Mouse (Mus musculus): ENCODE measurements around the gene Zfp597. TPM values are rescaled to one million over a fixed set of nuclear protein-coding genes. Genes with fewer than 3 reads are reported as not detected.

Zfp597 gene
- total and polyA plus RNA-seq, 3 experiments = 6.9 to 10.1 TPM; not detected in 1

DNA sequence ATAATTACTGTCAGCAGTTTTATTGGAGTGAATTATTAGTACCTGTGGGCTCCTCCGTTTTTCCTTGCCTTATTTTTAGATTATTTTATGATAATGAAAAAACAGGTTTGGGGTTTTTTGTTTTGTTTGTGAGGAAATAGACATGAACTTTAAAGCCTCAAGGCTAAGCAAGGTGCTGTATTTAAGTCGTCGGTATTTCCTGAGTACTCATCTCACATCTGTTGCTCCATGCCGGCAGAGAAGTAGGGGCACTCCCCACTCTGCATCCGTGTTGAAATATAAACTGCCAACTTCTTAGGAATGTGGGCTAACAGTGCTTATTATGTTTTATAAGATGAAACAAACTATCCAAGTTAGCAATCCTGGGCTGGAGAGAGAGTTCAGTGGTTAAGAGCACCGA, 11.7 kb upstream of the Zfp597 start:
- Histone ChIP-seq H3K9ac (ENCODE audit: control insufficient read depth, low read depth, low read length, poor library complexity, severe bottlenecking) (no peak overlapping the region), H3K9me3 (replicated peaks; ENCODE audit: insufficient read depth, low read length) (no peaks in the 10 kb centered on the region), H3K36me3 (ENCODE audit: control insufficient read depth in 1 of 2, insufficient read depth in 2 of 2, low read length in 2 of 2) (peaks cover 7 to 13% of the 10 kb centered on the region in 2 experiments), H3K79me2 (ENCODE audit: control insufficient read depth, insufficient read depth, low read length, poor library complexity) (0 out of 2 replicates have a peak, but pooled peaks cover 2% of the 10 kb centered on the region), H3K27me3 (ENCODE audit: control insufficient read depth in 1 of 2, insufficient read depth in 2 of 2, low read length in 2 of 2) (no peaks in the 10 kb centered on the region), H3K27ac (ENCODE audit: control insufficient read depth, low read depth, low read length) (no peak overlapping the region; the same call in 1 of the 2 replicates), H3K4me1 (ENCODE audit: control insufficient read depth in 1 of 2, insufficient read depth in 2 of 2, low read length in 2 of 2) (peaks cover 0 to 14% of the 10 kb centered on the region in 2 experiments; a peak in 3 of 4 replicates), H3K4me3 (ENCODE audit: control insufficient read depth in 1 of 2, insufficient read depth in 1 of 2, low read depth in 2 of 2, low read length in 2 of 2) (no peak overlapping the region)
- TF ChIP-seq JUND (IDR thresholded peaks at IDR 0.05; ENCODE audit: low read depth, low read length) (no peak), TBP (IDR thresholded peaks at IDR 0.05; ENCODE audit: low read depth, low read length) (no peak), MYC (IDR thresholded peaks at IDR 0.05; ENCODE audit: low read depth, low read length) (no peak), ZKSCAN1 (IDR thresholded peaks at IDR 0.05; ENCODE audit: low read depth, low read length) (no peak), RAD21 (IDR thresholded peaks at IDR 0.05; ENCODE audit: low read depth, low read length) (no peak), NRF1 (IDR thresholded peaks at IDR 0.05; ENCODE audit: insufficient read depth, low read depth, low read length, poor library complexity, severe bottlenecking) (no peak), ELF1 (IDR thresholded peaks at IDR 0.05; ENCODE audit: low read depth, low read length) (no peak), HCFC1 (IDR thresholded peaks at IDR 0.05; ENCODE audit: low read depth, low read length) (no peak), BHLHE40 (IDR thresholded peaks at IDR 0.05; ENCODE audit: borderline replicate concordance, low read depth, low read length) (no peak), NELFE (IDR thresholded peaks at IDR 0.05; ENCODE audit: low read depth, low read length) (no peak), MEF2A (IDR thresholded peaks at IDR 0.05; ENCODE audit: extremely low read depth, insufficient replicate concordance, low read depth, low read length, poor library complexity, severe bottlenecking) (no peak), GABPA (IDR thresholded peaks at IDR 0.05; ENCODE audit: low read depth, low read length) (no peak), POLR2A (IDR thresholded peaks at IDR 0.05; ENCODE audit: control insufficient read depth in 1 of 2, insufficient read depth in 1 of 2, low read depth in 1 of 2, low read length in 2 of 2, poor library complexity in 1 of 2) (no peak), MAFK (IDR thresholded peaks at IDR 0.05; ENCODE audit: borderline replicate concordance, low read depth, low read length) (no peak), ZMIZ1 (IDR thresholded peaks at IDR 0.05; ENCODE audit: low read depth, low read length) (no peak), E2F4 (IDR thresholded peaks at IDR 0.05; ENCODE audit: borderline replicate concordance, low read depth, low read length) (no peak), ETS1 (IDR thresholded peaks at IDR 0.05; ENCODE audit: low read depth, low read length) (no peak), ZC3H11A (IDR thresholded peaks at IDR 0.05; ENCODE audit: low read depth, low read length) (no peak), USF2 (IDR thresholded peaks at IDR 0.05; ENCODE audit: borderline replicate concordance in 1 of 2, insufficient read depth in 1 of 2, low read depth in 1 of 2, low read length in 2 of 2) (no peak)
- DNase-seq (ENCODE audit: low read depth, low spot score) = no peak
